Mouse (Mus musculus): Measurements from ENCODE around the gene Pbx2.

Pbx2 gene

GRCm38 (mm10) chr17:34583397-34583796 lies 7.7 kb upstream of the Pbx2 start:
- no peak for DNase-seq

DNA sequence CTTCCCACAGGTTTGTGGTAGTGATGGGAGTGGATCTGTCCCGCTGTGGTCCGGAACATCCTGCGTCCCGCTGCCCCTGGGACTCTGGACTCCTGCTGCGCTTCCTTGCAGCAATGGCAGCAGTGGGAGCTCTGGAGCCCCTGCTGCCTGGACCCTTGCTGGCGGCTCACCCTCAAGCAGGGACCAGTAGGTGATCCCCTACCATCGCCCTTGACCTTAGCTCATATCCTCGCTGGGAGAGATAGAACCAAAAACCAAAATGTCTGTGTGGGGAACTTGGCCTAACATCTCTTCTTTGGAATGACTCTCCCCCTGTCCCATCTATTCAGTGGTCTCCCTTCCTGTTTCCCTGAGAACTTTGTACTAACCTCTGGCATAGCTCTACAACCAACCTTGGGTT lies 7.2 kb upstream of the Pbx2 start:
- no peak for DNase-seq

GRCm38 (mm10) chr17:34585121-34585520 lies 5.9 kb upstream of the Pbx2 start:
- DNase-seq: no peak

- DNase-seq: no peak
Measured at GRCm38 (mm10) chr17:34585877-34586771, 4.9 kb upstream of the Pbx2 start.

- peak; percentile 89 for DNase-seq
Measured at GRCm38 (mm10) chr17:34586796-34587422, 4.2 kb upstream of the Pbx2 start.

- DNase-seq: peak; percentile 97
Measured at GRCm38 (mm10) chr17:34587423-34587811, 3.6 kb upstream of the Pbx2 start.

GRCm38 (mm10) chr17:34587814-34588213 lies 3.3 kb upstream of the Pbx2 start:
- no peak for DNase-seq

GRCm38 (mm10) chr17:34588767-34589166 lies 2.3 kb upstream of the Pbx2 start:
- no peak for DNase-seq

GRCm38 (mm10) chr17:34589206-34589605 lies 1.9 kb upstream of the Pbx2 start:
- DNase-seq: no peak

GRCm38 (mm10) chr17:34589681-34590101 lies 1.4 kb upstream of the Pbx2 start, which contains the start of gene Gpsm3:
Gpsm3 (plus strand) TSS chr17:34589806.
- DNase-seq: no peak

GRCm38 (mm10) chr17:34590154-34590987 lies 695 bp upstream of the Pbx2 start:
- DNase-seq: no peak

- peak; percentile 97 for DNase-seq
Measured at GRCm38 (mm10) chr17:34591994-34592375, 919 bp downstream of the Pbx2 start.

DNA sequence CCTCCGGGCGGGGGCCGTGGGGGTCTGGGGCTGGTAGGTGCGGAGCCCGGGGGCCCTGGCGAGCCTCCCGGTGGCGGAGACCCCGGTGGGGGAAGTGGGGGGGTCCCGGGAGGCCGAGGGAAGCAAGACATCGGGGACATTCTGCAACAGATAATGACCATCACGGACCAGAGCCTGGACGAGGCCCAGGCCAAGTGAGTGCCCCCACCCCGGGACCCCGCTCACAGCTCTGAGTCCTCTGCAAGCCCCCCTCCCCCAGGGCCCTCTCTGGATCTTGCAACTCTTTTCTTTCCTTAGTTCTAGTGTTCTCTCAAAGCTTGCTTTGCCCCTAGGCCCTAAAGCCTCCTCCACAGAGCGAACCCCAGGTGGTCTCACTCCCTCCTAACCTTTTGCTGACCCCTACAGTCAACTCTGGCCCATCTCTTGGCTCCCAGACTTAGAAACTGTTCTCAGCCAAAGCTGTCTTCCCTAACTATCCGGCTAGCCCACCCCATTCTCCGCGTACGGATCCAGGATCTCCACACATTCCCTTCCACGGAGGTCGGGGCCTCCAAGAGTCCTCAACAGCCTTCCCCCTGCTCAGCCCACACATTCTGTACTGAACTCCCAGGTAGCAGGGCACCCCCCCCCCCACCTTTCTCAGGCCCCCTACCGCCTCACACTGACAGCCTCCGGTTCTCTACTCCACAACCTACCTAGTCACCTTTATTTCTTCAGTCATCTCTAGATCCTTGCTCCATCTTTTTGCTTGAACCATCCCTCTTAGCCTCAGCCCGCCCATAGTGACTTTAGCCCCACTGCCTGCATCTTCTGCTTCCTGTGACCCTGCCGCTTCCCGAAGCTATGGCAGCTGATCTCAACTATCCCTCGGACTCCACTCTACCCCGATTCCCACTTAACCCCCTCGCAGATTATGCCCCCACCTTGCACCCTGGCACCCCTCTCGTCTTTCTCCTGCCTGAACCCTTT lies 1.8 kb downstream of the Pbx2 start:
- peak; percentile 56 for DNase-seq

GRCm38 (mm10) chr17:34593752-34594525 lies 2.9 kb downstream of the Pbx2 start:
- no peak for DNase-seq

DNA sequence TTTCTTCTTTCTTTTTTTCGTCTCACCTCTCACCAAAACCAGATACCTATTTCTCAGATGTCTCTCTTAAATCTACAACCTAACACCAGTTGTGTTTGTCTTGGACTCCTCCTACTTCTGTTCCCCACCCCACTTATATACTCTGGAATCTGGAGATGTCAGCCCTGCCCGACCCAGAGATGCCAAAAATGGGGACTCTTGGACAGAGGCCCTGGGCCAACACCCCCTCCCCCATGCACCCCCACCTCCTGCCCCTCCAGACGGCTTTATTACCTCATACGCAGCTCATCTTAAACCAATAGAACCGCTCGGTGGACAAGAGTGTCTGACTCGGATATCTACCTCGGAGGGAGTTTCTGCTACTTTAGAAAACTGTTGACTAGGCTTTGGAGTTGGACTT lies 5.0 kb downstream of the Pbx2 start:
- DNase-seq: no peak

GRCm38 (mm10) chr17:34597566-34598095 lies 6.6 kb downstream of the Pbx2 start, which contains the start of gene Ager:
Ager (plus strand) TSS chr17:34597862.
- no peak for DNase-seq

DNA sequence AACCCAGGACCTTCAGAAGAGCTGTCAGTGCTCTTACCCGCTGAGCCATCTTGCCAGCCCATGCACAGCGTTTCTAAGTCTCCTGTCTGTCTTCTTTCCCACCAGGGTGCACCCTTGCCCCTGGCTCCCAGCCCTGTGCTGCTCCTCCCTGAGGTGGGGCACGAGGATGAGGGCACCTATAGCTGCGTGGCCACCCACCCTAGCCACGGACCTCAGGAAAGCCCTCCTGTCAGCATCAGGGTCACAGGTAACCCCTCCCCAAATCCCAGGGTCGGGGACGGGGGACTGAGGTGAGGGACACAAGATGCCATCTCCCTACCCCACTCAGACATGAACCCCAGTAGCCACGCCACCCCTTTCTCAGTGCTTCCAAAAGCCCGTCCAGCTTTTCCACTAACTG lies 8.8 kb downstream of the Pbx2 start:
- DNase-seq: no peak

DNA sequence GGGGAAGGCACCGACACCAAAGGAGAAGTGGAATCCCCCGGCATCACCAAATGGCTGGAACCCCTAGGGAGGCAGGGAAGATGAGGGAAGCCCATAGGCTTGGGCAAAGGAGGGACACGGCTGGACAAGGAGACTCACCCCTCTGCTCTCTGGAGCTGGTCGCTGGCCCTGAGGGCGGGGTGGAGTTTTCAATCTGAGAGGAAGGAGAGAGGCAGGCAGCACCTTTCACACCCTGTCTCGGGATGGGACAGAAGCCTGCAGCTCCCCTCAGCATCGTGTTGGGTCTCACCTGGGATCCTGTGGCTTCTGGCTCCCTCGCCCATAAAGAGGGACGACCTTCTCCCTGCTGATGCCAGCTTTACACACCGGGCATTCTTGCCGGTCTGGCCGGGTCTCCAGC lies 10.7 kb downstream of the Pbx2 start:
- no peak for DNase-seq

GRCm38 (mm10) chr17:34603375-34604060 lies 12.5 kb downstream of the Pbx2 start, which contains the start of gene Rnf5:
Rnf5 (minus strand) TSS chr17:34603690.
- DNase-seq: peak; percentile 98

DNA sequence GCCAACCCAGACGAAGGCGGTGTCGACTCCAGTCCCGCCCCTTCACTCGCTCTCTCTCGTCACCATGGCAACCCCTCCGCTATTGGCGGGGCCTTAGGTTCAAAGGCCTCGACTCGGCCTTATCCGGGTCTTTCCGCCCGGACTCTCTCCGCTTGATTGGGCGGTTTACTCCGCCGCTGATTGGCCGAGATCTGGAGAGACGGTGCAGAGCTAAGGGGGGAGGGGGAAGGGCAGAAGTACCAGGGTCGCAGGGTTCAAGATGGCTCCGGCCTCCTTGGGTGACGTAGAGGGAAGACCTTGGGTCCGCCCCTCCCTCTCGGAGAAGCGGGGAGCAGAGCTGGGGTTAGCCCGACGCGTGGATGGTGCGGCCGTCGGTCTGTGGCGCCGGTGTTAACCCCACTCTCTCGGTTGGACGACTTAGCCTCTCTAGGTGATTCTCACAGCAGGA lies 13.0 kb downstream of the Pbx2 start, which contains the start of gene Agpat1:
Gene Agpat1 (plus strand): TSS at position 202 of the 448 bp plus-strand sequence.
- peak; percentile 94 for DNase-seq

Data from right cerebral cortex, postnatal 4 days (tissue).